Mouse (Mus musculus) lung, embryonic 15.5 days (tissue): ENCODE measurements around the gene Sh3bp5. TPM values are rescaled to one million over a fixed set of nuclear protein-coding genes. Genes with fewer than 3 reads are reported as not detected.
A peak's percentile ranks its signal among the peaks of the same experiment; 100 is the strongest.
"Not testable (repeated sequence)": the region's sequence is repeated elsewhere in the genome, so short reads cannot be mapped to it uniquely, and the experiment has no call there.

Experiments
- ATAC-seq: fragments of 200-750 bp; cut with Nextera tagmentation; 2 replicates; pipeline ENCODE4 v1.8.0; 2017; ENCODE audit warnings: moderate number of reproducible peaks, borderline replicate concordance; ENCODE audit not compliant: low FRiP score, low TSS enrichment; ENCODE audit errors: extremely low read depth
- H3K27ac ChIP-seq: fragments of 300-500 bp; sonication (generic); 2 replicates; pipeline ENCODE4 v1.5.1; 2015; ENCODE audit warnings: moderate library complexity, mild to moderate bottlenecking, inconsistent platforms
- H3K27me3 ChIP-seq: fragments of 300-500 bp; sonication (generic); 2 replicates; pipeline ENCODE4 v1.6.1; 2015; ENCODE audit warnings: inconsistent platforms
- H3K36me3 ChIP-seq: fragments of 300-500 bp; sonication (generic); 2 replicates; pipeline ENCODE4 v1.6.1; 2015; ENCODE audit warnings: inconsistent platforms
- H3K4me1 ChIP-seq: fragments of 300-500 bp; sonication (generic); 2 replicates; pipeline ENCODE4 v1.6.1; 2015; ENCODE audit warnings: inconsistent platforms
- H3K4me2 ChIP-seq: fragments of 300-500 bp; sonication (generic); 2 replicates; pipeline ENCODE4 v1.6.1; 2015; ENCODE audit warnings: inconsistent platforms, mild to moderate bottlenecking, moderate library complexity
- H3K4me3 ChIP-seq: fragments of 300-500 bp; sonication (generic); 2 replicates; pipeline ENCODE4 v1.5.1; 2015; ENCODE audit warnings: mild to moderate bottlenecking, inconsistent platforms
- H3K9ac ChIP-seq: fragments of 300-500 bp; sonication (generic); 2 replicates; pipeline ENCODE4 v1.6.1; 2015; ENCODE audit warnings: inconsistent platforms
- H3K9me3 ChIP-seq: fragments of 300-500 bp; sonication (generic); 2 replicates; pipeline ENCODE4 v1.6.1; 2016; ENCODE audit warnings: inconsistent platforms
- WGBS: fragments of 180-500 bp; shearing (Covaris S2); methylation state at CpG from one replicate; pipeline ENCODE4 v1.1.7; 2015; 5-methylcytosine and 5-hydroxymethylcytosine counted together
- polyA plus RNA-seq: library from polyadenylated mRNA; unstranded; fragments of >200 nt; fragmentation: Nextera tagmentation; extraction: Ambion mirVana; gene quantifications from 2 replicates; pipeline ENCODE4 v1.2.1, GENCODE M21; 2015

Sh3bp5 gene
- polyA plus RNA-seq: 25.4 and 26.4 TPM in 2 replicates

DNA sequence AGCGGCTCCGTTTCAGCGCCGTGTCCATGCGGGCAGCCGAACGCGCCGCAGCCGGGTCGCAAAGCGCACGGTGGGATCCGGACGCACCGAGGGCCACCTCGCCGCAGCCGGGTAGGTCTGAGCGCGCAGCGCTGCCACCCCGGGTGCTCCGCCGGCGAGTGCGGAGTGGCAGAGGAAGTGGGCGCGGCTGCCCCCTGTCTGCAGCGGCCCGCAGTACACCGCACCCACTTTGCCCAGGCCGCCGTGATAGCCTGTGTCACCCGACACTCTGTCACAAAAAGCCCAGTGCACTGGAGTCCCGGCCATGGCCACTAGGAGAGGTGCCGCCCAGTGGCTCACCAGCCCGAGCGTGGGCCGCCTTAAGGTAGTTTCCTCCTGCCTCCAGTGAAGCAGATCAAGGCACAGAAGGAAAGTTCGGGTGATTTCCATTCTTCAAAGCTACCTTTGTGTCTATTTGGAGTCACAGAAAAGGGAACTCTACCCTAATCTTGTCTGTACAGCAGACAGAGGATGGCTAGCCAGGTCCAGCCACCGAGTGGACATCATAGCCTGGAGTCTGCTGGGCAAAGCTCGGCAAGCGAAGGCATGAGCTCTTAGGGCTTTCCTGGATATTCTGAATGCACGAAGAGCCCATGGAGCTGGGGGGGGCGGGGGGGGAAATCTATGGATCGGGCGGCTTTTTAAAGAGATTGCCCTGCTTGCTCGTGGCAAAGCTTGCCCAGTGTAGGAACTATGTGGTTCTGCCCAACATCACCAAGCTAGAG is at the start of gene Sh3bp5:
Gene Sh3bp5 (minus strand): TSS at position 149 of the 764 bp plus-strand sequence.
- no peaks in the 10 kb centered on the region for H3K9me3 ChIP-seq
- peak within 1 kb of the TSS; percentile 86 for H3K4me2 ChIP-seq
- WGBS: 5% methylated on average over 49 of the region's 49 CpGs
- peak within 1 kb of the TSS; percentile 74 for H3K9ac ChIP-seq
- peak within 1 kb of the TSS; percentile 73 for H3K4me3 ChIP-seq
- H3K36me3 ChIP-seq: no peaks in the 10 kb centered on the region
- peak within 1 kb of the TSS; percentile 51; the same call in 1 of the 2 replicates for H3K27ac ChIP-seq
- peaks cover 56% of the 10 kb centered on the region for H3K27me3 ChIP-seq
- peaks cover 50% of the 10 kb centered on the region for H3K4me1 ChIP-seq
- peak; percentile 84 for ATAC-seq

DNA sequence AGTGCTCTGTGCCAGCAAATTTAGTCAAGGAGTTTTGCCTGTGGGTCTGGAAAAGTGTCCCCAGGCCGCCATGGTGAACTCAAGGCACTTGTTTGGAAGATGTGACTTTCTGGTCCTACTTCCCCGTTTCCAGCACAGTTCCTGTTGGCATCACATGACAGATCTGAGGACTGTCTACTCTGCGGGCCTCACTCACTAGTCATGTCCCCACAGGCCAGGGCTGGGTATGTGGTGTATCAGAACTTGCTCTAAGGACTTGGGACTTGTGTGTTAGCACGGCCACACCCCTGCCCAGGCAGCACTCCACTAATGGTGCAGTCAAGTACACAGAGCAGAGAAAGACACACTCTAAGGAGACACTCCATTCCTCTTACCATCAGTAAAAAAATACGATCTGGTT is 46.5 kb upstream of the Sh3bp5 start:
- H3K9me3 ChIP-seq: no peaks in the 10 kb centered on the region
- no peak overlapping the region for H3K4me2 ChIP-seq
- ATAC-seq: no peak
- H3K36me3 ChIP-seq: peaks cover 91% of the 10 kb centered on the region
- H3K4me3 ChIP-seq: no peak overlapping the region
- H3K9ac ChIP-seq: no peak overlapping the region
- WGBS: 87% methylated on average over 5 of the region's 5 CpGs
- H3K27me3 ChIP-seq: no peaks in the 10 kb centered on the region
- no peaks in the 10 kb centered on the region for H3K4me1 ChIP-seq
- no peak overlapping the region for H3K27ac ChIP-seq

DNA sequence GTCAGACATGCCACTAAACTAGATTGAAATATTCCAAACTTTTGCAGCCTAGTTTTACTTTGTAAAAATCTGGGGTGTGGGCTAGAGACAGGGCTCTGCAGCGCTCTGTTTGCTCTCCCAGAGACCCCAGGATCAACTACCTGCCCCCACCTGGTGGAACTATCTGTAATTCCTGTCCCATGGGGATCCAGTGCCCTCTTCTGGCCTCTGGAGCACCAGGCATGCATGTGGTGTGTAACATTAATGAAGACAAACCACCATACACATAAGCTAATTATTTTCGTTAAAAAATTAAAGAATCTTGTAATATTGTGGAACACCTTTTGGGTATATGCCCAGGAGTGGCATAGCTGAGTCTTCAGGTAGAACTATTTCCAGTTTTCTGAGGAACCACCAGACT is 37.4 kb upstream of the Sh3bp5 start:
- Histone ChIP-seq H3K27ac (no peak overlapping the region), H3K4me2 (no peak overlapping the region), H3K4me1 (no peaks in the 10 kb centered on the region), H3K27me3 (no peaks in the 10 kb centered on the region), H3K4me3 (no peak overlapping the region), H3K9me3 (no peaks in the 10 kb centered on the region), H3K36me3 (peaks cover 3% of the 10 kb centered on the region; the same call in 1 of the 2 replicates), H3K9ac (no peak overlapping the region)
- 76% methylated on average over 2 of the region's 2 CpGs for WGBS
- ATAC-seq: no peak

DNA sequence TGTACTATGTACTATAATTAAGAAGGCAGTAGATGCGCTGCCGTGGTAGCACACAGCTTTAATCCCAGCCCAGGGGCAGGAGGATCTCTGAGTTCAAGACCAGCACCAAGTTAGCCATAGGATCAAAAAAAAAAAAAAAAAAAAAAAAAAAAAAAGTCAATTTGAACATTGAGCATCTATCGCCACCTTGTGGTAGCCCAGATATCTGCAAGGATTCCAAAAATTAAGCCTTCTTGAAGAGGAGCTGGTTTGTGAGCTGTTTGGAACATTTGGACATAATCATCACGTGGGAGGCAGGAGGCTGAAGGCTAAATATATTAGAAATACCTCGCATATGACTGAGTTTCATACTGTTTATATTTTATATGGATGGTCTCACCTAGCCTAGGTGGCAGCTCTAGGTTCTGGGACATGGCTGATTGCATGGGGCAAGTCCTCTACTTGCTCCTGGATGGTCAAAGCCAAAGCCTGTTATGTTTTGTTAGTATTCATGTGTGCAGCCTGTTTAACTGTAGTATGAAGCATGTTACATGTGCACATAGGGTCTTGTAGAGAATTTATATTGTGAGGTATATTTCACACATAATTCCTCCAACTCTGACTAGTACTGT is 36.7 kb upstream of the Sh3bp5 start:
- Histone ChIP-seq H3K27ac (no peak overlapping the region), H3K4me1 (no peaks in the 10 kb centered on the region), H3K4me3 (no peak overlapping the region), H3K27me3 (no peaks in the 10 kb centered on the region), H3K36me3 (no peaks in the 10 kb centered on the region), H3K4me2 (no peak overlapping the region), H3K9me3 (no peaks in the 10 kb centered on the region), H3K9ac (no peak overlapping the region)
- WGBS: 7% methylated on average over 5 of the region's 5 CpGs
- ATAC-seq: no peak

DNA sequence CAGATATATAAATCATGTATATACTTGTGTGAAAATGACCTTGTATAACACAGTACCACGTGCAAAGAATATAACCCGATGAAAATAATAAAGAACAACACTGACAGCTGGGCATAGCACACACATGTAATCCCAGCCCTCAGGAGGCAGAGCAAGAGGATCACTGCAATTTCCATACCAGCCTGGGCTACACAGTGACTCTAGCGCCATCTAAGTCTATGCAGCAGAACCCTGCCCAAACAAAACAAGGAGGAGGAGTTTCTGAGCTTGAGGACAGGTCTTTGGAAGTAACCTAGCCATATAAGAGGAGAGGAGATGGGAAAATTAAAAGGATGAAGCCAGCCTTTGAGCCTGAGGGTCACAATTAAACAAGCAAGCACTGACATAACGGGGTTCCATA is 33.8 kb upstream of the Sh3bp5 start:
- no peaks in the 10 kb centered on the region for H3K27me3 ChIP-seq
- no peak overlapping the region for H3K4me2 ChIP-seq
- ATAC-seq: no peak
- no peaks in the 10 kb centered on the region for H3K9me3 ChIP-seq
- H3K4me1 ChIP-seq: no peaks in the 10 kb centered on the region
- 47% methylated on average over 4 of the region's 4 CpGs for WGBS
- no peak overlapping the region for H3K4me3 ChIP-seq
- no peak overlapping the region for H3K9ac ChIP-seq
- H3K36me3 ChIP-seq: no peaks in the 10 kb centered on the region
- no peak overlapping the region for H3K27ac ChIP-seq

DNA sequence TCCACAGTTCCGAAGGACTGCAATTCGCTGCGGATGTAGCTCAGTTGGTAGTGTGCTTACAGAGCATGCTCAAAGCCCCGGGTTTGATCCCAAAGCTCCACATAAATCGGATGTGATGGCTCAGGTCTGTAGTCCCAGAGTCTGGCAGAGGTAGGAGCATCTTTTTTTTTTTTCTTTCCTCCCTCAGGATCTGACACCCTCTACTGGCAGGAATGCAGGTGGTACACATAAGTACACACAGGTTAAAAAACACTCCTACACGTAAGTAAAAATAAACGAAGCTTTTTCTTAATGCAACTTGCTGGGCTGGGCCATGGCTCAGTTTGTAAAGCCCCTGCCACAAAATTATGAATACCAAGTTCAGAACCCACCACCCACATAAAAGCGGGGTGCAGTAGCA is 28.3 kb upstream of the Sh3bp5 start:
- H3K27ac ChIP-seq: no peak overlapping the region
- no peaks in the 10 kb centered on the region for H3K27me3 ChIP-seq
- no peak for ATAC-seq
- no peak overlapping the region for H3K9ac ChIP-seq
- 49% methylated on average over 8 of the region's 8 CpGs for WGBS
- no peak overlapping the region for H3K4me3 ChIP-seq
- no peak overlapping the region for H3K4me2 ChIP-seq
- no peaks in the 10 kb centered on the region for H3K9me3 ChIP-seq
- H3K4me1 ChIP-seq: no peaks in the 10 kb centered on the region
- no peaks in the 10 kb centered on the region for H3K36me3 ChIP-seq

DNA sequence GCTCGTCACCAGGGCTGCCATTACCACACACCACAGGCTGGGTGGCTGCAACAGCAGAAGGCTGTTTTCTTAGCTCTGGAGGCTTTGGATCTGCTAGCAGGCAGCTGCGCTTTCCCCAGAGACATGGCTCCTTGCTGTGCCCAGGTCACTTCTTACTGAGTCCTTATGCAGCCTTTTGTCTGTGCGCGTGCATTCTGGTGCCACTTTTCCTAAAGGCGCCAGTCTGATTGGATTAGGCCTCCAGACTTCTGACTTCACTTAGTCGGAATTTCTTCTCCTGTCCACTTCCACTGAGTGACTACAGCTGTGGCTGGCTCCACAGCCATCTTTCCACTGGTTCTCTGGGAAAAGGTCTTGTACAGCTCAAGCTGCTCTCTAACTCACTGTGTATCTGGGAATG is 27.0 kb upstream of the Sh3bp5 start:
- Histone ChIP-seq H3K4me2 (no peak overlapping the region), H3K4me1 (no peaks in the 10 kb centered on the region), H3K4me3 (no peak overlapping the region), H3K27ac (peak overlapping the region; percentile 15), H3K9me3 (no peaks in the 10 kb centered on the region), H3K27me3 (no peaks in the 10 kb centered on the region), H3K9ac (no peak overlapping the region), H3K36me3 (no peaks in the 10 kb centered on the region)
- ATAC-seq: 0 out of 2 replicates have a peak, but pooled peaks have one; percentile 27
- 69% methylated on average over 6 of the region's 6 CpGs for WGBS

DNA sequence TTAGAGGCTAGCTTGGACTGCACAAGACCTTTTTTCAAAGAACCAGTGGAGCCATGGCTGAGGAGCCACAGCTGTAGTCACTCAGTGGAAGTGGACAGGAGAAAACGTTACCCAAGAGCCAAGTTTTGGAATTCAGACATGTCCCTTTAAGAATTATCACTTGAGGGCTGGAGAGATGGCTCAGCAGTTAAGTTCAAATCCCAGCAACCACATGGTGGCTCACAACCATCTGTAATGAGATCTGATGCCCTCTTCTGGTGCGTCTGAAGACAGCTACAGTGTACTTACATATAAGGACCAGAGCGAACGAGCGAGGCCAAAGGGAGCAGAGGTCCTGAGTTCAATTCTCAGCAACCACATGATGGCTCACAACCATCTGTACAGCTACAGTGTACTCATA is 26.3 kb upstream of the Sh3bp5 start:
- not testable (repeated sequence) for H3K4me2 ChIP-seq, ATAC-seq, H3K4me3 ChIP-seq, H3K4me1 ChIP-seq, H3K27me3 ChIP-seq, H3K9ac ChIP-seq, H3K36me3 ChIP-seq, H3K27ac ChIP-seq, H3K9me3 ChIP-seq
- 62% methylated on average over 5 of the region's 5 CpGs for WGBS

DNA sequence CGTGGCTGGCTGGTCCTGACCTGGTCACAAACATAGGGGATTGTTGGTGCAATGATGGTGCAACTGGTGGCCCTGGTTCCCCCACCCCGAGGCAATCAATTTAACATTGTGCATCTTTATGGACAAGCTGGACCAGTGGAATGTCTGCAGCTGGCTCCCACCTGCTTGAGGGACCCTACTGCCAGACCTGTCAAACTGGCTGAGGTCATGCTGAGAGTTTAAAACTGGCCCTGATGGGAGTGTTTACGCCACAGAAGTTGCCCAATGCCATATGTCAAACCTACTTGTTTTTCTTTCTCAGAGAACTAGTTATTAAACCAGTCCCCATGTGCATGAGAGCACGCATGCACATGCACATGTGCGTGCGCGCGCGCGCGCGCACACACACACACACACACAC is 22.1 kb upstream of the Sh3bp5 start:
- Histone ChIP-seq H3K36me3 (no peaks in the 10 kb centered on the region), H3K4me3 (no peak overlapping the region), H3K27ac (no peak overlapping the region), H3K27me3 (no peaks in the 10 kb centered on the region), H3K4me2 (no peak overlapping the region), H3K4me1 (no peaks in the 10 kb centered on the region), H3K9ac (no peak overlapping the region), H3K9me3 (no peaks in the 10 kb centered on the region)
- WGBS: 80% methylated on average over 12 of the region's 12 CpGs
- no peak for ATAC-seq

DNA sequence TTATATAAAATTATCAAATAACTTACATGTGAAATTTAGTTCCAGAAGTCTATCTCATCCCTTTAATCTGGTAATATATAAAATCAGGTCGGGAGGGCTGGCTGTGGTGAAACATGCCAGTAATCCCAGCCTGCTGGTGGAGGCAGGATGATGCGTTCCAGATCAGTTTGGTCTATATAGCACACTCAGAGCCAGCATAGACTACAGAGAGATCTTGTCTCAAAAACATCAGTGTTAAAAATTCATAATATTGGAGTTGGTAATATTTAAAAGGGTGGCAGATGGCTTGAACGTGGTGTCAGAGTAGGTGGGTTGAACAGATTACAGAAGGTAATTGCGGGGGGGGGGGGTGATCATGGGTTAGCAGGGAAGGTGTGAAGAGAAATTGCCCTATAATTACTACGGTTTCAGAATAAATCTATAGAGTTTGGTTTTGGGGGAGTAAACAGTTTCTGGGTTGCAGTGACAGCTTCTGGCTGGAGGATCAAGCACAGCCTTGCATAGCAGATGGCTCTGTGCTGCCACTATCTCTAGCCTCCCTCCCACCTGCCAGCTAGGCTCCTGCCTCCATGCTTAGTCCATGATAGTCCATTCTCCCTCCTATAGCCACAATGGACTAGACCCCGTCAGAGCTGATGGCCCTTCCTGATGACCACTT is 20.3 kb upstream of the Sh3bp5 start:
- H3K4me2 ChIP-seq: no peak overlapping the region
- no peaks in the 10 kb centered on the region for H3K9me3 ChIP-seq
- H3K4me3 ChIP-seq: no peak overlapping the region
- H3K36me3 ChIP-seq: no peaks in the 10 kb centered on the region
- 74% methylated on average over 6 of the region's 6 CpGs for WGBS
- H3K4me1 ChIP-seq: no peaks in the 10 kb centered on the region
- no peak overlapping the region for H3K9ac ChIP-seq
- no peak for ATAC-seq
- H3K27ac ChIP-seq: no peak overlapping the region
- H3K27me3 ChIP-seq: no peaks in the 10 kb centered on the region

DNA sequence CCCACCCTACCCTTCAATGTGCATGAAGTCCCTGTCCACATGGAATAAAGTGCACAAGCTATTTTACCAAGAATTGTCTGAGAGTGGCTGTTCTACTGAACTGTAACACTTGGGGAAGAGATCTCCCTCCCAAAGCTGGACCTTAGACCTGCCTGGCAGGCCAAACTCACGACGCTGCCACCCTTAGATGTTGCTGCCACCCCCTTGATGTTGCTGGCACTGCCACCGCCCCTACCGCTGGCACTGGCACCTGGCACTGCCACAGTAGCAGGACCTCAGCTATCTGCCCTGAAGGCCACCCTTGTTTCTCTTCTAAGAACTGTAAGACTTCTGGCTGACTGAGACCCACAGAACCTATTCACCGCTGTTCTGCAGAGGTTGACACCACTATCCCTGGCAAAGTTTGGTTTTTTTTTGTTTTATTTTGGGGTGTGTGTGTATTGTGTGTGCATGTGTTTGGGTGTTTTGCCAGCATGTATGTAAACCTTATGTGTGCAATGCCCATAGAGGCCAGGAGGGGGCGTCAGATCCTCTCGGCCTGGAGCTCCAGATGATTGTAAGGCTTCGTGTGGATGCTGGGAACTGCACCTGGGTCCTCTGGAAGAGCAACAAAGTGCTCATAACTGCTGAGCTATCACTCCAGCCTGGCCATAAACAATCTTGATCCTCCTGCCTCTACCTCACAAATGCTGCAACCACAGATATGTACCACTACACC is 19.1 kb upstream of the Sh3bp5 start:
- 81% methylated on average over 8 of the region's 8 CpGs for WGBS
- no peaks in the 10 kb centered on the region for H3K4me1 ChIP-seq
- ATAC-seq: no peak
- H3K9me3 ChIP-seq: no peaks in the 10 kb centered on the region
- H3K36me3 ChIP-seq: no peaks in the 10 kb centered on the region
- no peak overlapping the region for H3K9ac ChIP-seq
- no peak overlapping the region for H3K27ac ChIP-seq
- no peak overlapping the region for H3K4me2 ChIP-seq
- no peaks in the 10 kb centered on the region for H3K27me3 ChIP-seq
- no peak overlapping the region for H3K4me3 ChIP-seq

DNA sequence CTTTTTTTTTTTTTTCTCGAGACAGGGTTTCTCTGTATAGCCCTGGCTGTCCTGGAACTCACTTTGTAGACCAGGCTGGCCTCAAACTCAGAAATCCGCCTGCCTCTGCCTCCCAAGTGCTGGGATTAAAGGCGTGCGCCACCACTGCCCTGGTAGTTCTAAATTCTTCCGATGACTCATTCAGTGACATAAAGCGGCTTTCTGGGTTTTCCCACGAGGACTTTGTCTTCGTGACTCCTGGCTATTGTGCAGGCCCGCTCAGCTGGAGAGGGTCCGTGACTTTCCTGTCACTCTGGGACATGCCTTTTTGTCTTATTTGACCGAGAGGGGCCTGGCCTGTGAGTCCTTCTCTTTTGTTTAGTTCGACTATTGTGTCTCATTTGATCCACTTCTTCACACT is 18.1 kb upstream of the Sh3bp5 start:
- WGBS: 83% methylated on average over 12 of the region's 12 CpGs
- H3K36me3 ChIP-seq, H3K27ac ChIP-seq, H3K9me3 ChIP-seq, H3K4me3 ChIP-seq, H3K4me1 ChIP-seq, H3K4me2 ChIP-seq, ATAC-seq, H3K27me3 ChIP-seq, H3K9ac ChIP-seq: not testable (repeated sequence)
